Mouse (Mus musculus): ENCODE data around the gene Ube2v1. TPM values are rescaled to one million over a fixed set of nuclear protein-coding genes. Genes with fewer than 3 reads are reported as not detected.

The Ube2v1 gene
- polyA plus RNA-seq, 1 experiment from 2014 or later = 393 TPM

- H3K27me3 ChIP-seq (replicated peaks; ENCODE audit: control insufficient read depth, insufficient read depth, low read length) = no peaks in the 10 kb centered on the region
Measured at GRCm38 (mm10) chr2:167629665-167630209, 2.2 kb downstream of the Ube2v1 start.

GRCm38 (mm10) chr2:167628872-167629271, 3.0 kb downstream of the Ube2v1 start:
- no peak for ATAC-seq
- H3K27me3 ChIP-seq (replicated peaks; ENCODE audit: control insufficient read depth, insufficient read depth, low read length) = no peaks in the 10 kb centered on the region
- no peak overlapping the region for H3K4me2 ChIP-seq (ENCODE audit: low read length)
- no peak overlapping the region for H3K27ac ChIP-seq (ENCODE audit: low read depth, low read length)
- WGBS = 44% methylated on average over 4 of the region's 4 CpGs
- H3K36me3 ChIP-seq (ENCODE audit: control insufficient read depth, insufficient read depth, low read length) = no peaks in the 10 kb centered on the region
- peaks cover 39% of the 10 kb centered on the region for H3K4me1 ChIP-seq (ENCODE audit: control insufficient read depth, insufficient read depth, low read depth, low read length)
- H3K4me3 ChIP-seq (ENCODE audit: low read length) = no peak overlapping the region
- no peaks in the 10 kb centered on the region for H3K9me3 ChIP-seq (ENCODE audit: control insufficient read depth, low read length)
- no peak overlapping the region for H3K9ac ChIP-seq (ENCODE audit: low read depth, low read length)

More at GRCm38 (mm10) chr2:167629665-167630209, 2.2 kb downstream of the Ube2v1 start:
- H3K4me3 ChIP-seq (ENCODE audit: low read length) = no peak overlapping the region
- no peaks in the 10 kb centered on the region for H3K36me3 ChIP-seq (ENCODE audit: control insufficient read depth, insufficient read depth, low read length)
- 82% methylated on average over 11 of the region's 11 CpGs for whole genome bisulfite sequencing
- peak overlapping the region; percentile 91; the same call in 1 of the 2 replicates for H3K4me2 ChIP-seq (ENCODE audit: low read length)
- no peaks in the 10 kb centered on the region for H3K9me3 ChIP-seq (ENCODE audit: control insufficient read depth, low read length)
- peak overlapping the region; percentile 90; the same call in 1 of the 2 replicates for H3K9ac ChIP-seq (ENCODE audit: low read depth, low read length)
- no peak overlapping the region for H3K27ac ChIP-seq (ENCODE audit: low read depth, low read length)
- ATAC-seq = no peak
- H3K4me1 ChIP-seq (ENCODE audit: control insufficient read depth, insufficient read depth, low read depth, low read length) = peaks cover 41% of the 10 kb centered on the region

GRCm38 (mm10) chr2:167627019-167627418, 4.9 kb downstream of the Ube2v1 start:
- ATAC-seq = no peak
- Histone ChIP-seq H3K27me3 (replicated peaks; ENCODE audit: control insufficient read depth, insufficient read depth, low read length) (no peaks in the 10 kb centered on the region), H3K4me3 (ENCODE audit: low read length) (no peak overlapping the region), H3K9ac (ENCODE audit: low read depth, low read length) (no peak overlapping the region), H3K36me3 (ENCODE audit: control insufficient read depth, insufficient read depth, low read length) (no peaks in the 10 kb centered on the region), H3K9me3 (ENCODE audit: control insufficient read depth, low read length) (no peaks in the 10 kb centered on the region), H3K27ac (ENCODE audit: low read depth, low read length) (no peak overlapping the region), H3K4me1 (ENCODE audit: control insufficient read depth, insufficient read depth, low read depth, low read length) (peaks cover 34% of the 10 kb centered on the region), H3K4me2 (ENCODE audit: low read length) (no peak overlapping the region)
- 81% methylated on average over 7 of the region's 7 CpGs for WGBS

GRCm38 (mm10) chr2:167625670-167626069, 6.2 kb downstream of the Ube2v1 start:
- no peak for ATAC-seq
- H3K4me2 ChIP-seq (ENCODE audit: low read length) = no peak overlapping the region
- no peaks in the 10 kb centered on the region for H3K27me3 ChIP-seq (replicated peaks; ENCODE audit: control insufficient read depth, insufficient read depth, low read length)
- H3K27ac ChIP-seq (ENCODE audit: low read depth, low read length) = no peak overlapping the region
- H3K9ac ChIP-seq (ENCODE audit: low read depth, low read length) = no peak overlapping the region
- WGBS = 37% methylated on average over 2 of the region's 2 CpGs
- peaks cover 33% of the 10 kb centered on the region for H3K4me1 ChIP-seq (ENCODE audit: control insufficient read depth, insufficient read depth, low read depth, low read length)
- no peaks in the 10 kb centered on the region for H3K9me3 ChIP-seq (ENCODE audit: control insufficient read depth, low read length)
- no peaks in the 10 kb centered on the region for H3K36me3 ChIP-seq (ENCODE audit: control insufficient read depth, insufficient read depth, low read length)
- H3K4me3 ChIP-seq (ENCODE audit: low read length) = no peak overlapping the region

GRCm38 (mm10) chr2:167624368-167625075, 7.4 kb downstream of the Ube2v1 start:
- Histone ChIP-seq H3K36me3 (ENCODE audit: control insufficient read depth, insufficient read depth, low read length) (no peaks in the 10 kb centered on the region), H3K9ac (ENCODE audit: low read depth, low read length) (no peak overlapping the region), H3K27me3 (replicated peaks; ENCODE audit: control insufficient read depth, insufficient read depth, low read length) (no peaks in the 10 kb centered on the region), H3K27ac (ENCODE audit: low read depth, low read length) (no peak overlapping the region), H3K4me2 (ENCODE audit: low read length) (no peak overlapping the region), H3K9me3 (ENCODE audit: control insufficient read depth, low read length) (no peaks in the 10 kb centered on the region), H3K4me1 (ENCODE audit: control insufficient read depth, insufficient read depth, low read depth, low read length) (peaks cover 22% of the 10 kb centered on the region), H3K4me3 (ENCODE audit: low read length) (no peak overlapping the region)
- 0 out of 2 replicates have a peak, but pooled peaks have one; percentile 6 for ATAC-seq
- 80% methylated on average over 5 of the region's 6 CpGs for WGBS

GRCm38 (mm10) chr2:167622965-167623364, 8.9 kb downstream of the Ube2v1 start:
- no peaks in the 10 kb centered on the region for H3K36me3 ChIP-seq (ENCODE audit: control insufficient read depth, insufficient read depth, low read length)
- ATAC-seq = no peak
- H3K4me2 ChIP-seq (ENCODE audit: low read length) = no peak overlapping the region
- no peak overlapping the region for H3K4me3 ChIP-seq (ENCODE audit: low read length)
- no peaks in the 10 kb centered on the region for H3K9me3 ChIP-seq (ENCODE audit: control insufficient read depth, low read length)
- 87% methylated on average over 5 of the region's 5 CpGs for WGBS
- H3K4me1 ChIP-seq (ENCODE audit: control insufficient read depth, insufficient read depth, low read depth, low read length) = peaks cover 11% of the 10 kb centered on the region
- no peaks in the 10 kb centered on the region for H3K27me3 ChIP-seq (replicated peaks; ENCODE audit: control insufficient read depth, insufficient read depth, low read length)
- H3K27ac ChIP-seq (ENCODE audit: low read depth, low read length) = no peak overlapping the region
- H3K9ac ChIP-seq (ENCODE audit: low read depth, low read length) = no peak overlapping the region

- H3K9me3 ChIP-seq (ENCODE audit: control insufficient read depth, low read length) = no peaks in the 10 kb centered on the region
- no peak overlapping the region for H3K9ac ChIP-seq (ENCODE audit: low read depth, low read length)
- H3K4me3 ChIP-seq (ENCODE audit: low read length) = no peak overlapping the region
- no peak overlapping the region for H3K27ac ChIP-seq (ENCODE audit: low read depth, low read length)
- ATAC-seq = no peak
- peaks cover 11% of the 10 kb centered on the region for H3K4me1 ChIP-seq (ENCODE audit: control insufficient read depth, insufficient read depth, low read depth, low read length)
- no peak overlapping the region for H3K4me2 ChIP-seq (ENCODE audit: low read length)
- 87% methylated on average over 13 of the region's 13 CpGs for WGBS
- H3K36me3 ChIP-seq (ENCODE audit: control insufficient read depth, insufficient read depth, low read length) = no peaks in the 10 kb centered on the region
- no peaks in the 10 kb centered on the region for H3K27me3 ChIP-seq (replicated peaks; ENCODE audit: control insufficient read depth, insufficient read depth, low read length)
Measured at GRCm38 (mm10) chr2:167622352-167622751, 9.5 kb downstream of the Ube2v1 start.

- no peaks in the 10 kb centered on the region for H3K27me3 ChIP-seq (replicated peaks; ENCODE audit: control insufficient read depth, insufficient read depth, low read length)
- peaks cover 3% of the 10 kb centered on the region for H3K36me3 ChIP-seq (ENCODE audit: control insufficient read depth, insufficient read depth, low read length)
- WGBS = 86% methylated on average over 9 of the region's 9 CpGs
- no peak overlapping the region for H3K27ac ChIP-seq (ENCODE audit: low read depth, low read length)
- ATAC-seq = no peak
- H3K4me2 ChIP-seq (ENCODE audit: low read length) = no peak overlapping the region
- H3K9me3 ChIP-seq (ENCODE audit: control insufficient read depth, low read length) = no peaks in the 10 kb centered on the region
- no peak overlapping the region for H3K9ac ChIP-seq (ENCODE audit: low read depth, low read length)
- no peak overlapping the region for H3K4me3 ChIP-seq (ENCODE audit: low read length)
- H3K4me1 ChIP-seq (ENCODE audit: control insufficient read depth, insufficient read depth, low read depth, low read length) = peaks cover 11% of the 10 kb centered on the region
Measured at GRCm38 (mm10) chr2:167621255-167622087, 10.4 kb downstream of the Ube2v1 start.

- H3K36me3 ChIP-seq (ENCODE audit: control insufficient read depth, insufficient read depth, low read length) = peaks cover 18% of the 10 kb centered on the region
- ATAC-seq = no peak
Measured at GRCm38 (mm10) chr2:167617472-167617871, 14.4 kb downstream of the Ube2v1 start.

More at GRCm38 (mm10) chr2:167617472-167617871, 14.4 kb downstream of the Ube2v1 start:
- Histone ChIP-seq H3K27ac (ENCODE audit: low read depth, low read length) (no peak overlapping the region), H3K4me2 (ENCODE audit: low read length) (no peak overlapping the region), H3K9me3 (ENCODE audit: control insufficient read depth, low read length) (no peaks in the 10 kb centered on the region), H3K9ac (ENCODE audit: low read depth, low read length) (no peak overlapping the region), H3K4me3 (ENCODE audit: low read length) (no peak overlapping the region), H3K27me3 (replicated peaks; ENCODE audit: control insufficient read depth, insufficient read depth, low read length) (no peaks in the 10 kb centered on the region), H3K4me1 (ENCODE audit: control insufficient read depth, insufficient read depth, low read depth, low read length) (peaks cover 4% of the 10 kb centered on the region; the same call in 1 of the 2 replicates)
- 50% methylated on average over 4 of the region's 4 CpGs for WGBS

All from hindbrain, embryonic 16.5 days (tissue).